8 mouse cellular contexts compared by ENCODE assay signal in the genomic region with DNA sequence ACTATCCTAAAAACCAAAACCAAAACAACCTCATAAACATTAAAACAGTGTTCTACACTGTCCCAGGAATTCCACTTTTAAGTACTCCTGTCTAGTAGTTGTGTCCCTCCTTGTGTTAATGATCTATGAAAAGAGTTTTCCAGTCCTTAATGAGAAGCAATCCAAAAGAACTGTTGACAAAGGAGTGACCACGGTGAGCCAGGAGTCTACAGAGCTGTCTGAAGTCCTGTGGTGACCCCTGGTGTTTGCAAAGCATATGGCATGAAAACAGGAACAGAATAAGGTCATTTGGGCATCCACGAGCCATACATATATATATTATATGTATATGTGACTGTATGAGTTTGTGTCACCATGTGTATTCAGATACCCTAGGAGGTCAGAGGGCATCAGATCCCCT. TPM values are rescaled to one million over a fixed set of nuclear protein-coding genes. Genes with fewer than 3 reads are reported as not detected.
A peak's percentile ranks its signal among the peaks of the same experiment; 100 is the strongest.
DNase-seq lines count a peak whose midpoint lies in the region; ATAC-seq lines count a peak whose summit lies in the region.

No protein-coding gene starts in this region.

- H3K36me3 ChIP-seq in heart, embryonic 16.5 days (ENCODE audit: control insufficient read depth, insufficient read depth), result no peaks in the 10 kb centered on the region
- no peaks in the 10 kb centered on the region for H3K36me3 ChIP-seq in stomach, embryonic 15.5 days

- H3K9me3 ChIP-seq in heart, embryonic 16.5 days (replicated peaks; ENCODE audit: control insufficient read depth, low read length), result peaks cover 6% of the 10 kb centered on the region; the same call in 1 of the 2 replicates
- no peaks in the 10 kb centered on the region for H3K9me3 ChIP-seq in stomach, embryonic 15.5 days

- H3K27me3 ChIP-seq in heart, embryonic 16.5 days (ENCODE audit: control insufficient read depth, insufficient read depth, low read length), result peaks cover 31% of the 10 kb centered on the region
- H3K27me3 ChIP-seq in stomach, embryonic 15.5 days (replicated peaks), result peaks cover 40% of the 10 kb centered on the region

- ATAC-seq in CD4-positive, CD25-positive, alpha-beta regulatory T cell, adult 4 months, result peak; percentile 95
- peak; percentile 71 for ATAC-seq in heart, embryonic 16.5 days (replicated peaks; ENCODE audit: extremely low read depth, insufficient read depth, low FRiP score)
- peak; percentile 52; the same call in 1 of the 2 replicates for ATAC-seq in stomach, embryonic 15.5 days (ENCODE audit: insufficient read depth, low FRiP score, low read depth)

- H3K4me2 ChIP-seq in heart, embryonic 16.5 days (ENCODE audit: low read depth, low read length), result no peak overlapping the region
- H3K4me2 ChIP-seq in stomach, embryonic 15.5 days, result no peak overlapping the region

- H3K9ac ChIP-seq in heart, embryonic 16.5 days (ENCODE audit: low read length), result no peak overlapping the region
- no peak overlapping the region for H3K9ac ChIP-seq in stomach, embryonic 15.5 days

- peak; percentile 76 for DNase-seq in MN1 (ENCODE audit: low spot score)
- DNase-seq in cerebellum, postnatal 36 days, result peak; percentile 49 to 69
- peak; percentile 72 to 78 for DNase-seq in kidney, postnatal 4 days
- peak; percentile 77 for DNase-seq in mesoderm, embryonic 11.5 days (ENCODE audit: low read depth, low spot score)
- no peak for DNase-seq in right cerebral cortex, postnatal 14 days

- no peak overlapping the region for H3K27ac ChIP-seq in heart, embryonic 16.5 days (ENCODE audit: low read length)
- H3K27ac ChIP-seq in stomach, embryonic 15.5 days, result no peak overlapping the region

- H3K4me1 ChIP-seq in heart, embryonic 16.5 days (ENCODE audit: control insufficient read depth, insufficient read depth, low read length), result no peaks in the 10 kb centered on the region
- H3K4me1 ChIP-seq in stomach, embryonic 15.5 days, result peaks cover 12% of the 10 kb centered on the region

- WGBS in heart, embryonic 16.5 days, result 0% methylated on average over 2 of the region's 2 CpGs
- WGBS in stomach, embryonic 15.5 days, result 2% methylated on average over 2 of the region's 2 CpGs

- H3K4me3 ChIP-seq in heart, embryonic 16.5 days (ENCODE audit: low read length), result no peak overlapping the region
- H3K4me3 ChIP-seq in stomach, embryonic 15.5 days (replicated peaks), result no peak overlapping the region

RNA-seq across cellular contexts. Expression of gene Ube2m, which starts 8.0 kb away (rescaled TPM):
- 10 to 100 TPM in 1 of 2 experiments, 1 to 10 TPM in 1; 7.9 to 14.3 TPM for polyA plus RNA-seq in CD4-positive, CD25-positive, alpha-beta regulatory T cell, adult 4 months (2017; shearing (Covaris generic))
- polyA plus RNA-seq in heart, embryonic 16.5 days (2015; fragmentation: Nextera tagmentation; extraction: Ambion mirVana), result 49.0 and 94.2 TPM in 2 replicates
- polyA plus RNA-seq in stomach, embryonic 15.5 days (2015; fragmentation: Nextera tagmentation; extraction: Ambion mirVana), result 105 and 107 TPM in 2 replicates

RNA-seq across cellular contexts. Expression of gene Mzf1, which starts 8.5 kb away (rescaled TPM):
- under 1 TPM; 0.35 to 0.84 TPM for polyA plus RNA-seq in CD4-positive, CD25-positive, alpha-beta regulatory T cell, adult 4 months (2017; shearing (Covaris generic))
- polyA plus RNA-seq in heart, embryonic 16.5 days (2015; fragmentation: Nextera tagmentation; extraction: Ambion mirVana), result 1.7 and 2.1 TPM in 2 replicates
- 2.7 and 3.0 TPM in 2 replicates for polyA plus RNA-seq in stomach, embryonic 15.5 days (2015; fragmentation: Nextera tagmentation; extraction: Ambion mirVana)

RNA-seq across cellular contexts. Expression of gene Chmp2a, which starts 11.5 kb away (rescaled TPM):
- 100 to 1,000 TPM; 259 to 278 TPM for polyA plus RNA-seq in CD4-positive, CD25-positive, alpha-beta regulatory T cell, adult 4 months (2017; shearing (Covaris generic))
- polyA plus RNA-seq in heart, embryonic 16.5 days (2015; fragmentation: Nextera tagmentation; extraction: Ambion mirVana), result 146 TPM in 2 replicates
- 161 and 167 TPM in 2 replicates for polyA plus RNA-seq in stomach, embryonic 15.5 days (2015; fragmentation: Nextera tagmentation; extraction: Ambion mirVana)

RNA-seq across cellular contexts. Expression of gene Zbtb45, which starts 36.2 kb away (rescaled TPM):
- 1 to 10 TPM; 5.6 to 7.4 TPM for polyA plus RNA-seq in CD4-positive, CD25-positive, alpha-beta regulatory T cell, adult 4 months (2017; shearing (Covaris generic))
- polyA plus RNA-seq in heart, embryonic 16.5 days (2015; fragmentation: Nextera tagmentation; extraction: Ambion mirVana), result 17.4 and 20.4 TPM in 2 replicates
- 20.4 and 21.9 TPM in 2 replicates for polyA plus RNA-seq in stomach, embryonic 15.5 days (2015; fragmentation: Nextera tagmentation; extraction: Ambion mirVana)

RNA-seq across cellular contexts. Expression of gene Trim28, which starts 47.2 kb away (rescaled TPM):
- polyA plus RNA-seq in CD4-positive, CD25-positive, alpha-beta regulatory T cell, adult 4 months (2017; shearing (Covaris generic)), result 10 to 100 TPM; 37.1 to 75.2 TPM
- 123 and 143 TPM in 2 replicates for polyA plus RNA-seq in heart, embryonic 16.5 days (2015; fragmentation: Nextera tagmentation; extraction: Ambion mirVana)
- polyA plus RNA-seq in stomach, embryonic 15.5 days (2015; fragmentation: Nextera tagmentation; extraction: Ambion mirVana), result 216 and 252 TPM in 2 replicates
